Mouse (Mus musculus) hindbrain, embryonic 11.5 days (tissue): Measurements from ENCODE around the gene Vps26a. TPM values are rescaled to one million over a fixed set of nuclear protein-coding genes. Genes with fewer than 3 reads are reported as not detected.
A peak's percentile ranks its signal among the peaks of the same experiment; 100 is the strongest.
"Not testable (repeated sequence)": the region's sequence is repeated elsewhere in the genome, so short reads cannot be mapped to it uniquely, and the experiment has no call there.

Experiments
- ATAC-seq: fragments of 200-750 bp; cut with Nextera tagmentation; 2 replicates; pipeline ENCODE4 v1.8.0; 2017; ENCODE audit warnings: mild to moderate bottlenecking, moderate TSS enrichment, moderate library complexity; ENCODE audit not compliant: low FRiP score
- DNase-seq: peaks from one replicate; pipeline ENCODE4 v3.0.0-alpha.2; 2015; ENCODE audit warnings: low spot score
- H3K27ac ChIP-seq: fragments of 300-500 bp; sonication (generic); 2 replicates; pipeline ENCODE4 v1.5.1; 2014; ENCODE audit warnings: mild to moderate bottlenecking, low read depth, low read length
- H3K27me3 ChIP-seq: fragments of 300-500 bp; sonication (generic); 2 replicates; pipeline ENCODE4 v1.6.1; 2014; ENCODE audit warnings: mild to moderate bottlenecking, low read length, moderate library complexity, mixed read lengths; ENCODE audit not compliant: control insufficient read depth, insufficient read depth
- H3K36me3 ChIP-seq: fragments of 300-500 bp; sonication (generic); 2 replicates; pipeline ENCODE4 v1.6.1; 2014; ENCODE audit warnings: mild to moderate bottlenecking, low read length, moderate library complexity, mixed read lengths; ENCODE audit not compliant: control insufficient read depth, insufficient read depth
- H3K4me1 ChIP-seq: fragments of 300-500 bp; sonication (generic); replicated peaks from 2 replicates; pipeline ENCODE4 v1.6.1; 2014; ENCODE audit warnings: low read length, mixed read lengths; ENCODE audit not compliant: control insufficient read depth, insufficient read depth
- H3K4me2 ChIP-seq: fragments of 300-500 bp; sonication (generic); replicated peaks from 2 replicates; pipeline ENCODE4 v1.6.1; 2014; ENCODE audit warnings: mild to moderate bottlenecking, low read depth, low read length
- H3K4me3 ChIP-seq: fragments of 300-500 bp; sonication (generic); 2 replicates; pipeline ENCODE4 v1.5.1; 2014; ENCODE audit warnings: low read depth, low read length
- H3K9ac ChIP-seq: fragments of 300-500 bp; sonication (generic); 2 replicates; pipeline ENCODE4 v1.6.1; 2014; ENCODE audit warnings: low read depth, low read length
- H3K9me3 ChIP-seq: fragments of 300-500 bp; sonication (generic); 2 replicates; pipeline ENCODE4 v1.6.1; 2016; ENCODE audit warnings: low read length; ENCODE audit not compliant: control insufficient read depth
- WGBS: fragments of 180-500 bp; shearing (Covaris S2); extraction: QIAGEN DNeasy Blood & Tissue Kit; methylation state at CpG from one replicate; pipeline ENCODE4 v1.1.7; 2014; 5-methylcytosine and 5-hydroxymethylcytosine counted together
- polyA plus RNA-seq: library from polyadenylated mRNA; unstranded; fragments of >200 nt; fragmentation: Nextera tagmentation; extraction: Ambion mirVana; gene quantifications from 2 replicates; pipeline ENCODE4 v1.2.1, GENCODE M21; 2014

Vps26a gene
- polyA plus RNA-seq, 1 experiment from 2014 or later: 91.4 TPM

DNA sequence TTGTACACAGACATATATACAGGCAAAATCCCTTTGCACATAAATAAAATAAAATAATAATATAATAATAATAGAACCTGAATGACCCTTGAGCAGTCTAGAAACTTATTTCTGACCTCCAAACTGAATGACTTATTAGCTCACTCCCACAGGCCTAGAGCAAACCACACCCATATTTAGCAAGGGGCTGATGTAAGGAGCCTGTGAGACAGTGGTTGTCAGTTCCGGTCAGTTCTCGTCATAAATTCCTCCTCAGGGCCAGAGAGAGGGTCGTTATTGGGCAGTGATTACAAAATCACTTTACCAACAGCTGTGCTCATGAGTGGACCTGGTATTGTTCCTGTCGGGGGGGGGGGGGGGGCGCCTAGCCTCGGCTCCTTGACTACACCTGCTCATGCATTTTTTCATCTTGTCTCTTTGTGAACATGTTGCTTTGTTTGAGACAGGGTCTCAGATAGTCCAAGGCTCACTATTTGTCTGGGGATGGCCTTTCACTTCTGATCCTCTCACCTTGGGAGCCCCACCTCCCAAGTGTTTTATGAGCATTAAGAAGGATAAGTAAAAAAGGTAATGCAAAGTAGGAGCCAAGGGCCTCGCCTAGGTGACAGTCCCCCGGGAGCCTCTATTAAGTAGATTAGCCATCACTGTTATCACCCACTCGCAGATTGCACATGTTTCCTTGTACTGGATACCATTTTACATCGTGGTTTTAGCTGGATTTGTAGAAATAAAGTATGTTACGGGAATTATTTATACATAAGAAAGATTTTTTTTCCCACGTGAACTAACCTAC lies 17.4 kb upstream of the Vps26a start:
- Histone ChIP-seq H3K27ac (no peak overlapping the region), H3K4me1 (no peaks in the 10 kb centered on the region), H3K9ac (no peak overlapping the region), H3K27me3 (no peaks in the 10 kb centered on the region), H3K4me3 (no peak overlapping the region), H3K4me2 (no peak overlapping the region), H3K9me3 (no peaks in the 10 kb centered on the region), H3K36me3 (no peaks in the 10 kb centered on the region)
- DNase-seq (no peak), ATAC-seq (no peak)
- 80% methylated on average over 12 of the region's 12 CpGs for WGBS

DNA sequence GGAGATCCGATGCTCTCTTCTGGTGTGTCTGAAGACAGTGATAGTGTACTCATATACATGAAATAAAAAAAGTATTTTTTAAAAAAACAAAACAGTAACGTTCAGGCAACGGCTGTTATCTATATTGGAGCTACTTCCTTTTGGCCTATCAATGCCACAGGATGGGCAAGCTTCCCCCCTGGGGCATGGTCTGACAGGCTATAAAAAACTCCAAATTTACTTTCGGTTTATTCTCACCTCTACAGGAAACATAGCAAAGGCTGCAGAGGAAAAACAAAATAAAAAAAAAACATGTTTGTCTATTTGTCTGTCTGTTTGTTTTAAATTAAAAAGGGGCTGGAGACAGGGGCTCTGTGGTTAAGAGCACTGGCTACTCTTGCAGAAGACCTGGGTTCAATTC lies 16.7 kb upstream of the Vps26a start:
- no peaks in the 10 kb centered on the region for H3K36me3 ChIP-seq

DNA sequence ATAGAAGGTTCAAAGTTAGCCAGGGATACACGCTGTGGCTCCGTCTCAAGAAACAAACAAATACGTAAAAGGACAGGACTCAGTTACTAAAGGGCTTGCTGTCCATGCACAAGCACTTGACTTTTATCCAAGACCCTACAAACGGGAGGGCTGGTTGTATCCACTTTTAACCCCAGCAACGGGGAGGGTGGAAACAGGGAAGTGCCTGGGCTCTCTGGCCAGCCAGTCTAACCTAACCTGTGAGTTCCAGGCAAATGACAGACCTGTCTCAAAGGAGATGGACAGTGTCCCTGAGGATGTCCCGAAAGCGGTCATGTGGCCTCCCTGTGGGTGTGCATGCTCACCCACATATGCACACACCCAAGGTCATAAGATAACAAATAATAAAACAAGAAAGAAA lies 15.3 kb upstream of the Vps26a start:
- WGBS: 84% methylated on average over 7 of the region's 7 CpGs

More for the DNA sequence above, 16.7 kb upstream of the Vps26a start:
- Histone ChIP-seq H3K27ac (no peak overlapping the region), H3K9me3 (no peaks in the 10 kb centered on the region), H3K27me3 (no peaks in the 10 kb centered on the region), H3K4me3 (no peak overlapping the region), H3K4me1 (no peaks in the 10 kb centered on the region), H3K4me2 (no peak overlapping the region), H3K9ac (no peak overlapping the region)
- WGBS: 77% methylated on average over 4 of the region's 4 CpGs
- ATAC-seq (no peak), DNase-seq (no peak)

DNA sequence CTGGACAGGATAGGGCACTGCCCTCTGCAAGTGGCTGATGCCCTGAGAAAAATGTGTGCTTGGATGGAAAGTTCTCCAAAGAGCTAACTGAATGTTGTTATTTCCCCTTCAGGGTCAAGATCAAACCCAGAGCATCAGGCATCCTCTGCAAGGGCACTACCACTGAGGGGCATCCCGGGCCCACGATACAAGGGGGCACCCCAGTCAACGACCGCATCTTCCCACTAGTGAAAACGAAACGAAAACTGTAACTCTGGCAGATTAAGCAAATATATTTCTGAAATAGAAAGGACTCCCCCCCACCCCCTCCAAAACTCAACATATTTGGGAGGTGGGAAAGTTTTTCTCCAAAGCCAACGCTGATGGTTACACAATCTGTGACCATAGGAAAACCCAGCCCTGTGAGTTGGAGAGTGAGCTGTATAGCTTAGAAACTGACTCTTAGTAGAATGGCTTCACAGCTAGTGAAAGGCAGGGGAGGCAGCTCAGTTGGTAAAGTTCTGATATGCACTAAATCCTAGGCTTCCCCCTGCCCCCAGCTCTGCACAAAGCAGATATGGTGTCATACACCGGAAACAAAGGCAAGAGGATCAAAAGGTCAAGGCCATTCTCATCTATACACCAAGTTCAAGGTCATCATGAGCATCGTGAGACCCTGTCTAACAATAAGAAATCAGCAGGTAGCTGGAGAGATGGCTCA lies 14.5 kb upstream of the Vps26a start:
- Histone ChIP-seq H3K27ac (no peak overlapping the region), H3K4me2 (no peak overlapping the region), H3K4me1 (no peaks in the 10 kb centered on the region), H3K27me3 (no peaks in the 10 kb centered on the region), H3K36me3 (no peaks in the 10 kb centered on the region), H3K9me3 (no peaks in the 10 kb centered on the region), H3K4me3 (no peak overlapping the region), H3K9ac (no peak overlapping the region)
- WGBS: 93% methylated on average over 9 of the region's 9 CpGs
- DNase-seq: no peak
- ATAC-seq: no peak

More for the DNA sequence above, 15.3 kb upstream of the Vps26a start:
- DNase-seq (no peak), ATAC-seq (no peak)
- H3K27ac ChIP-seq: no peak overlapping the region
- no peak overlapping the region for H3K4me3 ChIP-seq
- no peaks in the 10 kb centered on the region for H3K4me1 ChIP-seq
- no peaks in the 10 kb centered on the region for H3K9me3 ChIP-seq
- H3K36me3 ChIP-seq: no peaks in the 10 kb centered on the region
- H3K4me2 ChIP-seq: no peak overlapping the region
- H3K27me3 ChIP-seq: no peaks in the 10 kb centered on the region
- no peak overlapping the region for H3K9ac ChIP-seq

DNA sequence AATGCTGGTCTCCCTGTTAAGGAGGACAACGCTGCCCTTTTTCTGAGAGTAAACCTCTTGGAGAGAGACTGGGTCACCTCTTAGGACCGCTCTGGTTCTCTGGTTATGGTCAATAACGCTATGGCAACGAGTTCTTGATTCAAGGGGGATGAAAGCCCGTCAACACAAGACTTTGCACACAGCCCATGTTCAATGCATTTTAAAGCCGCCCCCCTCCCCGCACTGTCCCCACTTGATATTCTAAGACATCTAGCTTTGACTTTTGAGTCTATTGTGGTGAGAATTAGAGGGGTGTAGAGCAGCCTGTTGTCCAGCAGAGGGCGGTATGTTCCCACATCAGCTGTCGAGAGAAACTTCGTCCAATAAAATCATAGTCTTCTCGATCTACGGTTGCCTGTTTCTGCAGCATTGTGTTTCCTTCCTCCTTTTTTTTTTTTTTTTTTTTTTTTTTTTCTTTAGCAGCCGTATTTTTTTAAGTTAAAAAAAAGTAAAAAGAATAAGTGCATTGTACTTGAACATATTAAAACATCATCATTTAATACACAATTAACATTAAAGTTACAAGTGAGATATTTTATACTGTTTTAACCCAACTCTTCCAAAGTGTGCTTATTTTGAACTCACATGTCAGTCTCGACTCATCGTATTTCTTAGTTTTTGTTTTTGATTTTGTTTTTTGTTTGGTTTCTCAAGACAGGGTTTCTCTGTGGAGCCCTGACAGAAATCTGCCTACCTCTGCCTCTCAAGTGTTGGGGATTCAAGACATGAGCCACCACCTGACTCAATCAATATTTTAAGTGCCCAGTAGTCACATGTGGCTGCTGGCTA lies 13.7 kb upstream of the Vps26a start:
- DNase-seq (peak; percentile 86), ATAC-seq (peak; percentile 54)
- Histone ChIP-seq H3K4me3 (no peak overlapping the region), H3K27me3 (no peaks in the 10 kb centered on the region), H3K4me2 (no peak overlapping the region; the same call in 1 of the 2 replicates), H3K9ac (no peak overlapping the region), H3K36me3 (no peaks in the 10 kb centered on the region), H3K9me3 (no peaks in the 10 kb centered on the region), H3K4me1 (no peaks in the 10 kb centered on the region), H3K27ac (no peak overlapping the region)
- WGBS: 26% methylated on average over 15 of the region's 15 CpGs

DNA sequence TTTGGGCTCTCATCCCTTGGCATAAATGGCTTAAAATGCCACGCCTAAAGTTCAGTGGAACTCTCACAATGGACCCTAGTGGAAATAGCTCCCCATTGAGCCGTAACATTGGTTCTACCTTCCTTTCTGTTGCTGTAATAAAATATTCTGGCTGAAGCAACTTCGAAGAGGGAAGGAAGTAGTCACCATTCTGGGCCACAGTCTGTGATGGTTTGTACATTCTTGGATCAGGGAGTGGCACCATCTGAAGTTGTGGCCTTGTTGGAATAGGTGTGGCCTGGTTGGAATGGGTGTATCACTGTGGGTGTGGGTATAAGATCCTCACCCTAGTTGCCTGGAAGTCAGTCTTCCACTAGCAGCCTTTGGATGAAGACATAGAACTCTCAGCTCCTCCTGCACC lies 5.1 kb upstream of the Vps26a start:
- not testable (repeated sequence) for H3K36me3 ChIP-seq, H3K9ac ChIP-seq, H3K9me3 ChIP-seq, H3K27ac ChIP-seq, H3K27me3 ChIP-seq, H3K4me3 ChIP-seq, ATAC-seq, H3K4me1 ChIP-seq, DNase-seq, H3K4me2 ChIP-seq
- 90% methylated on average over 3 of the region's 3 CpGs for WGBS

DNA sequence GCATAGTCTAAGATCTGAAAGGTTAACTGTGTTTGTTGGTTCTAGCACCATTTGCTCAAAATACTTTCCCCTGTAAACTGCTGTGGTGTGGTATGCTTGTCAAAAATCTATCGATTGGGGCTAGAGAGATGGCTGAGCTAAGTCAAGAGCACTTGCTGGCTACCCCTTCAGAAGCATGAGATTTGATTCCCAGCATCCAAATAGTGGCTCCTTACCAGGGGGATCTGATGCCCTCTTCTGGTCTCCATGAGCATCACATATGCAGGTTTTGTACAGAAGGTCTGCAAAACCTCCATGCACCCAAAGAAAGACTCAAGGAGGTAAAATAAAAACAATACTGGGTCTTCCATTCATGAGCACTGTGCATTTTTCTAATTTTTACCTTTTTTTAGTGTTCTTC lies 1.7 kb upstream of the Vps26a start:
- Histone ChIP-seq H3K27ac (no peak overlapping the region), H3K27me3 (no peaks in the 10 kb centered on the region), H3K9ac (no peak overlapping the region), H3K36me3 (no peaks in the 10 kb centered on the region), H3K4me3 (no peak overlapping the region), H3K4me1 (no peaks in the 10 kb centered on the region), H3K9me3 (no peaks in the 10 kb centered on the region), H3K4me2 (no peak overlapping the region)
- WGBS: 21% methylated on average over 1 of the region's 1 CpGs
- DNase-seq: peak; percentile 61
- ATAC-seq: no peak

DNA sequence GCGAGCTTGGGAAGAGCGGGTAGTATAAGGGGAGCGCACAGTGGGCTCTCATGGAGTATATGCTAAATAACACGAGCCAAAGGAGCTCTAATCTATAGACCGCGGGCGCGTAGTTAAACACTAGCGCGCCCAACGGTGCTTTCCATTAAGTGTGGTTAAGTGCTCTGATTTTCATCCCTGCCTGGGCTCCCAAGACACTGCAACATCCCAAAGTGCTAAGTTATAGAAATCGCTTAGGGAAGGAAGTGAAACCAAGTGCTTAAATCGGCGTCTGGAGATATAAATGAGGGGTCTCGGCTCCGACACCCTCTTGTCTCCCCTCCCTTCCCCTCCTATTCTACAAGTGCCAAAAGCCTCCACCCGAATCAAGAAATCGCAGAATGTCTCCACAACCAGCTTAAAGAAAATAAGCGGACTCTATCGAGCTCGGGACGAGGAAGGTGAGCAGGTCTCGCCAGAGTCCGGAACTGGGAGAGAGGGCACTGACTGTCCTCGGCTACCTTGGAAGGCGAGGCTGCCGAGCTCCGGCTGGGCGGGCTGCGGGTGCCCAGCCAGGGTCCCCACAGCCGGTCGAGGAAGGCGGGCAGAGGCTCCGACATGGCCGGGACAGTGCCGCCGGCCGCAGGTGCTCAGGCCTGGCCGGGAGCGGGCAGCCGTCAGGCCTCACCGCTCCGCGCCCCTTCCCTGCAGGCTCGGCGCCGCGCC lies 575 bp downstream of the Vps26a start:
- Histone ChIP-seq H3K4me1 (no peaks in the 10 kb centered on the region), H3K9me3 (no peaks in the 10 kb centered on the region), H3K4me2 (peak overlapping the region; percentile 70), H3K27ac (peak overlapping the region; percentile 71; the same call in 1 of the 2 replicates), H3K9ac (peak overlapping the region; percentile 80), H3K36me3 (no peaks in the 10 kb centered on the region), H3K27me3 (no peaks in the 10 kb centered on the region), H3K4me3 (peak overlapping the region; percentile 69)
- under 1% methylated on average over 47 of the region's 48 CpGs for WGBS
- peak; percentile 55 for DNase-seq
- peak; percentile 90 for ATAC-seq
